Mouse (Mus musculus) mature B cell (primary cell): ENCODE data around the gene Cox4i2.

Experiments used
- in situ Hi-C: fragments of 300-500 bp; cut with MboI; formaldehyde crosslinking; loops from 2 replicates; pipeline ENCODE4 v1.14.3; 2019

Cox4i2 gene

DNA sequence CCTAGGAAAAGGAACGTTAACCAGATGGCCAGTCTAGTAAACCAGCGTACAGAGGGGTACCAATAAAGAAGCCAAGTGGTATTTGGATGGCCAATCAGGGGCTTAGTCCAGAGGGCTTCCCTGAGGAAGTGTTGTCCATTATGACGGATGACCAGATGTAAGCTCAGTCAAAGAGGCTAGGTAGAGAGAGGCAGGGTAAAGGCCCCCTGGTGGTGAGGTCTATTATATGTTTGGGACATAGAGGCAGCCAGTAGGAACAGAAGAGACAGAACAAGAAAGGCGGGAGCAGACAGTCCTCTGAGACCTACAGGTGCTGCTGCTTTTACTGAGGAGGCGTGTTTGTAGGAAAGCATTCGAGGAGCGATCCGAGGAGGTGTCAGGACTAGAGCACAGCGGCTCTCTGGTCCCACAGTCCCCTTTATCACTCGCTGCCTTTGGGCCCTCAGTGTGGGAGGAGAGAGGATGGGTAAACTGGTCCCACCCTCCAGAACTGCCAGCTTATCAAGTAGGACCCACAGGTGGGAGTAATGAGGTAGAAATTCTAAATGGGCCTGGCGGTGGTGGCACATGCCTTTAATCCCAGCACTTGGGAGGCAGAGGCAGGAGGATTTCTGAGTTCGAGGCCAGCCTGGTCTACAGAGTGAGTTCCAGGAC lies 13.8 kb downstream of the Cox4i2 start:
- in situ Hi-C loops: no loop called here

DNA sequence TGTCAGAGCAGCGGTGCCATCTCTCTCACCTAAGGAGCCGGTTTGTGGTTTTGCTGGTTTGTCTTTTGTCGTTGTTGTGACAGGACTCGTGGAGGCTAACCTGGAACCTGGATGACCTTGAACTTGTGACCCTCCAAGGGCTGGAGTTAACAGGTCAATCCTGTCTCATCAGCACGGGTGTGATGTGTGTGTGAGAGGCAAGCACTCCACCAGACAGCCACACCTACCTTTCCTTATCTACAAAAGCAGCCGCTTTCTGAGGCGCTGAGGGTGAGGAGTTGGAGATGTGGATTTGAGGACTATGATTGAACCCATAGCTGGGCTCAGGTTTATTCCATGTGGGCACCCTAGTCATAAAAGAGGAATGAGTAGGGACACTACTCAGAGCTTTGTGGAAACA lies 15.7 kb downstream of the Cox4i2 start:
- in situ Hi-C loops: no loop called here

DNA sequence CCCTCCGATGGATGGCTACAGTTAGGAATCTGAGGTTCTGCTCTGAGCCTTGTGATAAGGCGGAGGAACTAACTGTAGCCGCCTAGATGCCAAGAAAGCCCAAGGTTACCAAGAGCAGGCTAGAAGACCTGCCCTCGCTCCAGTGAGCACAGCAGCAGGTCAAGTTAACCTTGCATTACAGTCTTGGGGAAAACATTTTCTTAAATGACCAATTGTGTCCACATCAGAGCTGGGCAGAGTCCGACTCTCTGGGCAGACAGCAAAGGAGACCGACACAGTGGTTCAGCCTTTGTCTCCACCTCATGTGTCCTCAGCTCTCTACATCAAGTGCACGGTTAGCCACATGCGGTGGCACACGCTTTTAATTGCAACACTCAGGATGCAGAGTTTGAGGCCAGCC lies 17.6 kb downstream of the Cox4i2 start:
- in situ Hi-C loops: no loop called here

DNA sequence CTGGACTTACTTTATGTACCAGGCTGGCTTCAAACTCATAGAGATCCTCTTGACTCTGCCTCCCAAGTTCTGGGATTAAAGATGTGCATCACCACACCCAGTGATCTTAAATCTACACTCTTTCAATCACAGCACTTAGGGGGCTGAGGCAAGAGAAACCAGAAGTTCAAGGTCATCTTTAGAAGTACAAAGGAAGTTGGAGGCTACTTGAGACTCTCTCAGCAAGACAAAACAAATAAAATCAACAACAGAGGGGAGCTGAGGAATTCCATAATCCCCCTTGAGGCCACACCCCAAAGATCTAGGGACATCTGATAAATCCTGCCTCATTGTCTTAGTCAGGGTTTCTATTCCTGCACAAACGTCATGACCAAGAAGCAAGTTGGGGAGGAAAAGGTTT lies 18.3 kb downstream of the Cox4i2 start:
- in situ Hi-C loops: no loop called here

DNA sequence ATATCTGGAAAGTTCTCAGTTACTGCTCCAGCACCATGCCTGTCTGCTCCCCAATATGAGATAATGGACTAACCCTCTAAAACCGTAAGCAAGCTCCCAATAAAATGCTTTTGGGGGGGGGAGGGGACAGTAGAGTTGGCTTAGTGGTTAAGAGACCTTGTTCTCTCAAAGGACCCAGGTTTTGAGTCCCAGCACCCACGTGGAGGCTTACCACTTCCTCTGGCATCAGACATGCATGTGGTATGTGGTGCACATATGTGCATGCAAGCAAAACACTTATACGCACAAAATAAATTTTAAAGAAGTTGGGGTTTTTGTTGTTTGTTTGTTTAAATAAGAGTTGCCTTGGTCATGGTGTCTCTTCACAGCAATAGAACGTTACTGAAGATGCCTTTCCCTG lies 21.4 kb downstream of the Cox4i2 start:
- in situ Hi-C loops: no loop called here

DNA sequence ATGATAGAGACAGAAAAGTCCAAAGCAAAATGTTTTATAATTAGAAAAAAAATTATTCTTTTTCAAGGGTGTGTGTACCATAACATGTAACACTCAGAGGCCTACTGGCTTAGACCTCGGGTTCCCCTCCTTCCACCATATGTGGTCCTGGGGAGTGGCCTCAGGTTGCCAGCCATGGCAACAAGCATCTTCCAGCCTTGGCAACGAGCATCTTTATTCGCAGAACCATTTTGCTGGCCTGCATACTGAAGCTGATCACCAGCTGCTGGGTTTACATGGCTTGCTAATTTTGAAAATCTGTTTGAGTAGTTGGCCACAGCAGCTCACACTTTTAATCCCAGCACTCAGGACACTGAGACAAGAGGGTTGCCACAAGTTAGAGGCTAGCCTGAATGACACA lies 22.0 kb downstream of the Cox4i2 start:
- in situ Hi-C loops: no loop called here

DNA sequence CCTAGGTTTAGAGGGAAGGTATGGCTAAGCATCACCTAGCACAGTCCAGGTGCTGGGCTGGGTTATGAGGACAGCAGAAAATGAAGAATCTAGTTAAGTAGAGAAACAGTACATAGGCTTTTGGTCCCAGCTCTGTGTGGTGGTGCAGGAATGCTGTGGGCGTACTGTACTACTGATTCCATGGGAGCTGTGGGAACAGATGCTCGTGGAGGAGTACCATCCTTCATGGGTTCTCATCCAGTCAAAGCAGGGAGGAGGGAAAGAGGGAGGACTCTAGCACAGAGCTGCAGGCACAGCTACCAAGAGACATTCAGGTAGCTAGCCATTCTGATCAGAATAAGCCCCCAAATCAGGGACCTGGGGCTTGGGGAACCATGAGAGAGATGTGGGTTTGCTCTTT lies 22.5 kb downstream of the Cox4i2 start:
- in situ Hi-C loops: no loop called here

DNA sequence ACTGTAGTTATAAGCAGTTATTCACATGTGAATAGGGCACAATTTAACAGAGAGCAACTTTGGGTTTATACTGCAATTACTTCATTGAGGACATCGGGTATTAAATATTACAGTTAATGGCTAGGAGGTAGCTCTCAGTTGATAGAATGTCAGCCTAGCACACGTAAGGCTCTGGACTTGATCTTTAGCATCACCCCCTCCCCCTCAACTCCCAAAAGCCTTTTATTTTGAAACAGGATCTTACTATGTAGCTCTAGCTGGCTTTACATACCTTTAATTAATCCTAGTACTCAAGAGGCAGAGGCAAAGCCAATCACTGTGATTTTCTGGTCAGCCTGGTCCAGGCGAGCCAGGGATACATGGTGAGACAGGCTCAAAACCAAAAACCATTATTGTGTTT lies 23.1 kb downstream of the Cox4i2 start:
- in situ Hi-C loops: no loop called here

DNA sequence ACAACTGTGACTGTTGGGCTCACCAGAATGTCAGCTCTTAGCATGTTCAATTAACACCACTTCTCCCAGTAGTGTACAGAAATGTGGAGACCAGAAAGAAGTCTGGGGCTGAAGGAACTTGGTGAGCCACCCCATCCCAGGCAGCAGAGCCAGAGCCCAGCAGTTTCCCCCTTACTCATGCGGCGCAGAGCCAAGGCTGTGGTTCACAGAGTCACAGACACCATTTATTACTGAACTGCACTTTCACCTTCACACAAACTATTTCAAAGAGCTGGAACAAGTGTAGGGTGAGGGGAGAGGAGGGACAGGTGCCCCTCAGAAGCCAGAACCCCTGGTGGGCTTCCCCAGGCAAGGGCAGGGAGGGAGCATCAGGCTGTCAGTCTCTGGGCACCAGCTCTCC lies 26.5 kb downstream of the Cox4i2 start:
- in situ Hi-C loops: no loop called here

DNA sequence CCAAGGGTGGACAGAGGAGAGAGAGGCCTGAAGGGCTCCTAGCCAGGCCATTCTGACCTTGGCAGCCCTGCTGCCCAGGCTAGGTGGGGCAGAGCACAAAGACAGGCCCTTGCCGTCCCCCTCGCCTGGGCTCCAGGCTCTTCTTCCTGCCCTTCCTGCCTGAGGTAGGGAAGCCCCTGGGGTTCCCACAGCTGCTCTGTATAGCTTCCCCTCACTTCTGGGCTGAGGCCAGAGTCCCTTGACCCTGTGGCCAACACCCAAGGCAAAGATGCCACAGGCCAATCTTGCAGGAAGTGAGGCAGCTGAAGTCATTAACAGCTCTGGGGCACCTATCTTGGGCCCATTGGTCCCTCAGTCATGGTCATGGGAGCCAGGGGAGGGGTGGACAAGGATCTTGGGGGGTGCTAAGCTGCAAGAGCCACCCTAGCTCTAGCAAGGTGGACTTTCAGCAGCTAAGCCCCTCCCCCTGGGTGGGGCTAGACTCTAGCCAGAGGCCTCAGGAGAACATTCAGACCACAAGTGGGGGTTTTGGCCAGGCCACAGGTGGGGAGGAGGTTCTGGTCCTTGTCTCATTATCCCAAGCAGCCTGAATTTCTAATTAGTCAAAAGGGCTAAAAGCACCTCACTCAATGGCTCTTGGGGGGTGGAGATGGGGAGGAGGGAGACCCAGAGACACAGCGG lies 27.2 kb downstream of the Cox4i2 start:
- in situ Hi-C loops: no loop called here

DNA sequence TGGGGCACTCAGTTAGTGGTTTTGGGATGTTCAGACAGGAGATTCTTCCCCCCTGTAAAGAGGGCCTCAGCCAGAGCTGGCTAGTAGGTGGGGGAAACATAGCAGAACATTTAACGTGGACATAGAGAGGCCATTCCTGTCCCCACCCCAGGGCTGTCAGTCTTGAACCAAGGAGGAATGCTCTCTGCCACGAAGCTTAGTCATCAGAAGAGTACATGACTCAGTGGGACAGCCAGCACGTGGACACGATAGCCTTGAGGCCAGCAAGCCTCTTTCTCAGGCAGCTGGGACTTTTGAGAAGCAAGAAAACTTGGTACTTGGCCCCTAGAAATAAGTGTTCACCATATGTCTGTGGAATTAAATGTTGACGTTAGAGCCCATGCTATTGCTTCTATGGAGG lies 28.7 kb downstream of the Cox4i2 start:
- in situ Hi-C loops: no loop called here

DNA sequence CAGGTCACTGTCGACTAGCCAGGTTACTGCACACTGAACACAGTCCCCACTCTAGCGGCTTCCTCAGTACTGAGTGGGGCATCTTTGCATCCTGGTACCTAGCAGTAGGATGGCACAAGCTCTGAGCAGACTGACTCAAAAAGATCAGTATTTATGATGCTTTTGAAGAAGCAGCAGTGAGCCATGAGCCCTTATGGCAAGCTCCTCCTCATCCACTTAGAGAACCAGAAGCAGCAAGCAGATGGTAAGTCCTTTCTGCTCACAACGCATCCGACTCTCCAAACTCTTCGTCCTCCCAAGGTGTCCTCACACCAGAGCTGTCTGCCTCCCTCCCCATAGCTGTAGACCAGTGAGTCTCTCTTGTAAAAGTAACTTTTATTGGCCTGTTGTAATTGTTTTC lies 29.3 kb downstream of the Cox4i2 start:
- in situ Hi-C loops: no loop called here

DNA sequence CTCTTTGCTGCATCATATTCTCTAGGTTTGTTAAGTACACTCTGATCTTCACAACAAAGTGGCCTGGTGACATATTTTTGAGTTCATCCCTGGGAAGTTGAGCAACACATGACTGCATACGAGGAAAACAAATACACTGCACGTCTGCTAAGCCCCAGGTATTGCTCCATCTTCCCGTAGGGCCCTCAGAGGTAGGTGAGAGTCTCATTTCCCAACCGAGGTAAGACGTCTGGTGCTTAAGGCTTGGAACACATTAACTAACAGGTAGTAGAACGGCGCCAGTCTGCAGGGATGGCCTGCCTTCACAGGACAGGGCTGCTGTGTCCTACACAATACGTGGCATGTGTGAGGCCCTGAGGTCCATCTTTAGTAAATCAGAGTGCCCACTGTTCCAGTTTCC lies 30.7 kb downstream of the Cox4i2 start:
- in situ Hi-C loops: no loop called here

DNA sequence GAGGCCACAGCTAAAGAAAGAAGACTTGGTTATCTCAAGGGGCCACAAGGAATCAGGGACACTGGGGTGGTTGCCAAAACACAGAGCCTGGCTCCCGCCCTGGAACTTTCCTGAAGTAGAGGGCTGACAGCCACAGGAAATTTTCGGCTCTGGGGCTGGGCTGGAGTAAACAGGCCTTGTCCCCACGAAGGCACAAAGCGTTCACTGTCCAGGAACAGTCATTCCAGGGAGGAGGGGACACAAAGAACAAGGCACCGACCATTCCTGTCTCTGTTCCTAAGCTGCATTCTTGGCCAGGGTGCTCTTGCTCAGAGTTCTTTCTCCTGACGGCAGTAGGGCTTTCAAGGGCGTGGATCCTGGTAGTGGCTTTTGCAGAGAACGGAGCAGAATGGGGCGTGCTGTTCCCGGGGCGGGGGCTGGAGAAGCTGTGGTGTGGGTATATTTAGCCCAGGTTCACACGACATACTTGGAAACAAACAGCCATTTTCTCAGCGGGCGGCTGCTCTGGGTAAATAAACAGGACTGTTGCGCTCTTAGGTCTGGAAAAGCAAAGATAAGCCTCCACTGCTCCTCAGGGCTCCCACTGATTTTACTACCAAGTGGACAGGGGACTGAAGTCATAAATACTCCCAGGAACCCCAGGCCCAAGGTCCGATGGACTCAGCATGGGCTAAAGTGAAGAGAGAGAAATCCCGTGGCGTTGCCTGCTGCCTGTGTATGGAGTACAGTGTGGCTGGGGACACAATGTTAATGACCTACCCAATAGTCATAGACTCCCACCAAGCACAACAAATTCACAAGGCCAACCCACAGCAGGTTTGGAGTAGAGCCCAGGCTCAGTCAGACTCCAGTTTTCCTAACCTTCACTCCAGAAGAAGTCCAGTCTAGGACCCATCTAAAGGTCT lies 31.7 kb downstream of the Cox4i2 start:
- in situ Hi-C loops: no loop called here

DNA sequence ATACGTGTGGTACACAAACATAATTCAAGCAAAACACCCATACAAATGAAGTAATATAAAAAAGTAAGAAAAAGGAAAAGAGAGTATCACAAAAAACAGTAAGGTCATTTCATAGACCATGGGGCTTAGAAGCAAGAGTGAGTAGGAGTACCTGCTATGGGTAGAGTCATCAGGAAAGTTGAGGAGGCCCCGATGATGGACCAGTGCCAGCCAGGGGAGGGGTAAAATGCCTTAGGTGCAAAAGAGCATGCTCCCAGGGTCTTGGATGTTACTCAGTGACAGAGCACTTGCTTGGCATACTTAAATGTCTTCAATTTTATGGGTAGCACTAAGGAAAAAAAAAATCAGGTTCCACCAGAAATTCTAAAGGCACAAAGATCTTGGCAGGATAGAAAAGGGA lies 33.2 kb downstream of the Cox4i2 start:
- in situ Hi-C loops: no loop called here

DNA sequence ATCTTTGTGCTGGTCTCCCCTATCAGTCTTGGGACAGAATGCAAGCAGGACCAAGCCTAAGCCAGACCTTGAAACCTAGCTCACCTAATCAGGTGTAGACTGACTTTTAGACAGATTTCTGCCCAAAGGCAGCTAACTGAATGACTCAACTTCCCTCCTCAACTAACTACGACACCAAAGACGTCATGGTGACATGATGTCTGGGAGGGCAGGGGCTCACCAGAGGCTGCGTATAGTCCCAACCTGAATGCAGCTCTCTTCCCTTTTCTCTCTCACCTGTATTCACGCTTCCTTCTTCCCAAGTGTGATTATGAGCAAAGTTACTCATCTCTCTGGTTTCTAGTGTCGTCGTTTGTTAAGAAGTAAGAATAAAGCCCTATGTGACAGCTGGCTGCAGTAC lies 33.6 kb downstream of the Cox4i2 start:
- in situ Hi-C loops: no loop called here

DNA sequence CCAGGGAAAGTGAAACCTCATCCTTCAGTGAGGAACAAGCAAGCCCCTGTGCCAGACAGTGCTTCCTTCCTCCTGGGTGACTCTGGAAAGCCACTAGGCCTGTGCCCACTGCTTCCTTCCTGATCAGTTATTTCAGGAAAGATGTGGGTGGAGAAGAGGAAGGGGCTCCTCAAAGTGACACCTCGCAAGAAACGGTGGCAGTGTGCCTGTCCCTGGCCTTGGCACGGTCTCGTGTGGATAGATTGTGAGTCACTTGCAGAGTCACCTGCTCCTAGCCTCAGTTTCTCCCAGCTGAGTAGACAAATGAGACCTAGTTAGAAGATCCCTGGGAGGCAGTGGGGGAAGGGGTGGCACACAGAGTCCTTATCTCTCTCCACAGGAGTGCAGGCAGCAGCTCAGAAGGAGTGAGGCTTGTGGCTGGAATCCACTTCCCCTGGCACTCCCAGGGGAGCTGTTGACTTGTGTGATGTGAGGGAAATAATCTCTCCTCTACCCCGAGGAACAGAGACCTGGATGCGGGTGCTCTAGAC lies 35.0 kb downstream of the Cox4i2 start:
- in situ Hi-C loops: no loop called here

DNA sequence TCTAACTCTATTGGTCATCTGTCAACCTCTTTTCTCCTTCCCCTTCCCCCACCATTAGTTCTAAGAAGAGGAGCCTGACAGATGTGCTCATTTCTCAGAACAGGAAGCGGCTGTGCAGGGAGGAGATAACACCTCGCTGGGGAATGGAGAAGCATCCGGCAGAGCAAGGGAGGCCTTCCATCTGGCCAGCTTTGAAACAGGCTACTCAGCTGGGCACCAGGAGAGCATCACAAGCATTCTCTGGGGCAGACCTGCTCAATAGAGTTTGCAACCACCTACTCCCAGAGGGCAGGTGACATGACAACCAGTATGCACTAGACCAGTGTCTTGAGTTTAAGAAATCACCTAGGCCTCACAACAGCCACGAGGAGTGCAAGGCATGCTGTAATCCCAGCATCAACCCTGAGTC lies 35.6 kb downstream of the Cox4i2 start:
- in situ Hi-C loops: no loop called here

DNA sequence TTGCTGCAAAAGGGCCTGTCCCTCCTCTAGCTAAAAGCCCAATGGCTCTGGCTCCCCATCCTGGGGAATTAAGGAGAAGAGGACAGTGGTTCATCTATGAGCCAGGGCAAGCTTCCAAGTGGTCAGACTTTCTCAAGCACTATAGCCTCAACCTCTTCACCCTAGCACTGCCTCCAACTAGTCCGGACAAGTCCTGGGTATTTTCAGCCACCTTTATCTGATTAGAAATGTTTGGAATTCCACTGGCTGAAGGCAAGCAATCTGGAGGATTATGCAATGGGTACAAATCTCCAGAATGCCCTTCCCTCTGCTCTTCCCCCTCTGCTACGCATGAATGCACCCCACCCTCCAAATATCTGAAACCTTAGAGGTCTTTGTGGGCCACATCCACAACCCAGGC lies 38.5 kb downstream of the Cox4i2 start:
- in situ Hi-C loops: no loop called here

DNA sequence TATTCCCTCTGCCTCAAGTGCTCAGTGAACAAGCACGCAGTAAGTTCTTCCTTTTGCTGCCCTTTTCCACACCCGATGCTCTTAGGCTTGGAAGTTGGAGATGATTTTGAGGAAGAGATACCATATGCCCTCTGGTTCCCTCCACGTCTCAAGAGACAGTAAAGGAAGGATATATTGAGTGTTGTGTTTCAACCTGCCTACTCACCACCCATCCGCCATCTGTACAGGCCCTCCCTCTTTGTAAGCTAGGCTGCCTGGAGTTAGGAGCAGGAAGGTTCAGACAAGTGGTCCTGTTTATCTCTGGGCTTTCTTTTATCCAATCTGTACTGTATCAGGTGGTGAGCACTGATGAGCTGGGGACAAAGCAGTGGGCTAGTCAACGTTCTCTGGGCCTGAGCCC lies 39.4 kb downstream of the Cox4i2 start:
- in situ Hi-C loops: no loop called here

DNA sequence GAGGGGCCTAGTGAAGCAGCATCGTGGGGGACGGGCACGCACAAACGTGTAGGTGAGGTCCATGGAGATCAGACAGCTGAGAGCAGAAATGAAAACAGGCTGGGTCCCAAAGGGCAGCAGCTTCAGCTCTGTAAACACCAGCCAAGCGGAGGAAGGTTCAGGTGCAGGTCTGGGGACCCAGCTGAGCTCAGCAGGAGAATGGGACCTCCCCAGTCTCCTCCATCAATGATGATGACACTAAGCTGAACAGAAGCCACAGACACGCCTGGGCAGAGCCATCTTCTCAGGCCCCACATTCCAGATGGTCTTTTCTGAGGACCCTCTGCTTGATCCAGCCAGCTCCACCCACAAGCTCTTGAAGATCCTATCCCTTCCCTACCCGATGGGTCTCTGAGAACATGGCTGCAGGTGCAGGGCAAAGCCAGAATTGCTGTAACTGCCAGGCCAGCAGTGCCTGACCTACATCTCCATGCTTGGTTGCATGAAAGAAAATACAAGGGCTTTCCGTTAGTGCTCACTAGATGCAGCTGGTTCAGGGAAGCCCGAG lies 40.4 kb downstream of the Cox4i2 start:
- in situ Hi-C loops: no loop called here

DNA sequence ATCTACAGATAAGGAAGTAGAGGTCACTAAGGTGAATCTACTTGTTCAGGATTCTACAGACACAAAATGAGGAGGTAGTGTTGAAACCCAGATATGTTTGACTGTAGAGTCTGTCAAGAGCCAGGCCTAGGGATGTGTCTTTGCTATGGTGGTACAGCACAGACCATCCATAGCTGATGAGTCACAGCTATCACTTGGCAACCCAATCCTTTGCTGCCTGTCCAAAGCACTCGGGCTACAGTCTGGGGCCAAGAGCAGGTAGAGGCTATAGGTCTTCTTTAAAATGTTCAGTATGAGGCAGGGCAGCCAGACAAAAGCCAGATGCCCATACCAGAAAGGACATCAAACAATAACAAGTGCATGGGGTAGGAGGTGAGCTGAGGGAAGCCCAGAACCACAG lies 43.6 kb downstream of the Cox4i2 start:
- in situ Hi-C loops: no loop called here
